Mouse (Mus musculus) layer of hippocampus, postnatal 25 days (tissue): ENCODE results near the gene Cox19. TPM values are rescaled to one million over a fixed set of nuclear protein-coding genes. Genes with fewer than 3 reads are reported as not detected.

Source experiments
- DNase-seq, 2 experiments: peaks; one replicate each; pipeline ENCODE4 v3.0.0; 2022; ENCODE audit warnings: mixed read lengths in 2 of 2, low spot score in 1 of 2; ENCODE audit errors: extremely low spot score in 1 of 2
- total RNA-seq, 2 experiments: library from RNA; stranded (reverse); gene quantifications; 2 replicates each; pipeline ENCODE4 v1.2.3; 2021

The Cox19 gene
- total RNA-seq, 2 experiments from 2014 or later = 66.7 to 67.9 TPM

- DNase-seq = no peak
Observed at GRCm38 (mm10) chr5:139333301-139334013, 17.8 kb downstream of the Cox19 start.

- DNase-seq = no peak
Observed at GRCm38 (mm10) chr5:139332590-139333272, 18.5 kb downstream of the Cox19 start.

GRCm38 (mm10) chr5:139331742-139332141, 19.5 kb downstream of the Cox19 start:
- DNase-seq = peak; percentile 74 to 94

- no peak for DNase-seq
Observed at GRCm38 (mm10) chr5:139330766-139331165, 20.5 kb downstream of the Cox19 start.

GRCm38 (mm10) chr5:139327634-139328020, 23.6 kb downstream of the Cox19 start:
- no peak for DNase-seq

- no peak for DNase-seq
Observed at GRCm38 (mm10) chr5:139326986-139327633, 24.1 kb downstream of the Cox19 start.

GRCm38 (mm10) chr5:139326111-139326696, 25.0 kb downstream of the Cox19 start:
- DNase-seq = no peak

- DNase-seq = peak; percentile 61 to 67
Observed at GRCm38 (mm10) chr5:139325395-139325966, 25.7 kb downstream of the Cox19 start, which contains the start of gene Adap1. TSS of gene Adap1 (minus strand) at chr5:139325622.

- peak; percentile 26 to 62 for DNase-seq
Observed at GRCm38 (mm10) chr5:139324691-139325394, 26.4 kb downstream of the Cox19 start.

- no peak for DNase-seq
Observed at GRCm38 (mm10) chr5:139324045-139324491, 27.1 kb downstream of the Cox19 start.

GRCm38 (mm10) chr5:139323260-139323924, 27.8 kb downstream of the Cox19 start:
- peak in 1 of 2 experiments; percentile 37 for DNase-seq

GRCm38 (mm10) chr5:139321331-139321730, 29.9 kb downstream of the Cox19 start:
- DNase-seq = no peak

GRCm38 (mm10) chr5:139320424-139320823, 30.8 kb downstream of the Cox19 start:
- no peak for DNase-seq

- peak; percentile 45 to 59 for DNase-seq
Observed at GRCm38 (mm10) chr5:139317751-139318504, 33.3 kb downstream of the Cox19 start.

- no peak for DNase-seq
Observed at GRCm38 (mm10) chr5:139316982-139317675, 34.1 kb downstream of the Cox19 start.

- no peak for DNase-seq
Observed at GRCm38 (mm10) chr5:139314941-139315642, 36.1 kb downstream of the Cox19 start.

- no peak for DNase-seq
Observed at GRCm38 (mm10) chr5:139313536-139313935, 37.7 kb downstream of the Cox19 start.
